Mouse (Mus musculus) small intestine, adult 2 months (tissue): ENCODE data around the gene Vegfc. TPM values are rescaled to one million over a fixed set of nuclear protein-coding genes. Genes with fewer than 3 reads are reported as not detected.

ENCODE experiments used
- H3K27ac ChIP-seq: fragments of 200-500 bp; 2 replicates; pipeline ENCODE4 v1.5.1; 2012; ENCODE audit warnings: low read depth, low read length, control low read depth, inconsistent platforms; ENCODE audit not compliant: insufficient read depth
- H3K27me3 ChIP-seq: fragments of 200-500 bp; 2 replicates; pipeline ENCODE4 v1.6.1; 2012; ENCODE audit warnings: mild to moderate bottlenecking, moderate library complexity, low read length, inconsistent platforms; ENCODE audit not compliant: control insufficient read depth, insufficient read depth
- H3K36me3 ChIP-seq: fragments of 200-500 bp; 2 replicates; pipeline ENCODE4 v1.6.1; 2012; ENCODE audit warnings: mild to moderate bottlenecking, low read length, control low read depth, inconsistent platforms; ENCODE audit not compliant: control insufficient read depth, insufficient read depth
- H3K4me1 ChIP-seq: fragments of 200-500 bp; 2 replicates; pipeline ENCODE4 v1.6.1; 2012; ENCODE audit warnings: low read length, inconsistent platforms, mixed read lengths; ENCODE audit not compliant: control insufficient read depth, insufficient read depth, insufficient read length
- H3K4me3 ChIP-seq: fragments of 200-500 bp; 2 replicates; pipeline ENCODE4 v1.5.1; 2012; ENCODE audit warnings: low read depth, mild to moderate bottlenecking, control low read depth, inconsistent platforms, low read length, moderate library complexity
- CTCF ChIP-seq: fragments of 200-500 bp; IDR thresholded peaks from 2 replicates; pipeline ENCODE4 v1.5.1; 2012; ENCODE audit warnings: low read depth, mild to moderate bottlenecking, control low read depth, inconsistent platforms, low read length, moderate library complexity, mixed read lengths; ENCODE audit not compliant: insufficient replicate concordance, insufficient read length; ENCODE audit errors: extremely low read depth
- POLR2A ChIP-seq: fragments of 200-500 bp; IDR thresholded peaks from 2 replicates; pipeline ENCODE4 v1.6.1; 2012; ENCODE audit warnings: low read depth, mild to moderate bottlenecking, control low read depth, inconsistent platforms, low read length, moderate library complexity
- WGBS: fragments of 180-500 bp; shearing (Covaris S2); methylation state at CpG from one replicate; pipeline ENCODE4 v1.1.7; 2018; 5-methylcytosine and 5-hydroxymethylcytosine counted together
- polyA plus RNA-seq: library from polyadenylated mRNA; depleted of rRNA; stranded (reverse); fragments of >200 nt; gene quantifications from 2 replicates; pipeline ENCODE4 v1.2.3, GENCODE M21; 2012; rRNA removed

Gene Vegfc
- polyA plus RNA-seq = 1.6 and 4.5 TPM in 2 replicates

- no peaks in the 10 kb centered on the region for H3K36me3 ChIP-seq
- peaks cover 12% of the 10 kb centered on the region; the same call in 1 of the 2 replicates for H3K4me1 ChIP-seq
- TF ChIP-seq CTCF (no peak), POLR2A (peak; percentile 54; the same call in 1 of the 2 replicates)
- H3K27ac ChIP-seq = peak within 1 kb of the TSS; percentile 99
- H3K4me3 ChIP-seq = peak within 1 kb of the TSS; percentile 88
- WGBS = under 1% methylated on average over 59 of the region's 79 CpGs
- no peaks in the 10 kb centered on the region for H3K27me3 ChIP-seq
Measured at GRCm38 (mm10) chr8:54077271-54078120, at the start of gene Vegfc. TSS of gene Vegfc (plus strand) at chr8:54077606.

GRCm38 (mm10) chr8:54034584-54034983 lies 42.8 kb upstream of the Vegfc start:
- H3K4me1 ChIP-seq = no peaks in the 10 kb centered on the region
- WGBS = 87% methylated on average over 1 of the region's 1 CpGs
- H3K27ac ChIP-seq = no peak overlapping the region
- no peaks in the 10 kb centered on the region for H3K36me3 ChIP-seq
- TF ChIP-seq CTCF (no peak), POLR2A (no peak)
- no peak overlapping the region for H3K4me3 ChIP-seq
- H3K27me3 ChIP-seq = no peaks in the 10 kb centered on the region

GRCm38 (mm10) chr8:54042601-54043000 lies 34.8 kb upstream of the Vegfc start:
- no peak overlapping the region for H3K27ac ChIP-seq
- TF ChIP-seq POLR2A (no peak), CTCF (no peak)
- H3K4me3 ChIP-seq = no peak overlapping the region
- no peaks in the 10 kb centered on the region for H3K36me3 ChIP-seq
- no peaks in the 10 kb centered on the region for H3K4me1 ChIP-seq
- H3K27me3 ChIP-seq = no peaks in the 10 kb centered on the region
- WGBS = 59% methylated on average over 1 of the region's 1 CpGs

- TF ChIP-seq CTCF (no peak), POLR2A (no peak)
- Histone ChIP-seq H3K4me3 (no peak overlapping the region), H3K36me3 (no peaks in the 10 kb centered on the region), H3K27ac (no peak overlapping the region), H3K4me1 (no peaks in the 10 kb centered on the region), H3K27me3 (no peaks in the 10 kb centered on the region)
- WGBS = 71% methylated on average over 1 of the region's 1 CpGs
Measured at GRCm38 (mm10) chr8:54043468-54043867, 33.9 kb upstream of the Vegfc start.

- WGBS = 39% methylated on average over 1 of the region's 1 CpGs
- Histone ChIP-seq H3K4me1 (no peaks in the 10 kb centered on the region), H3K27me3 (no peaks in the 10 kb centered on the region), H3K36me3 (no peaks in the 10 kb centered on the region), H3K27ac (no peak overlapping the region), H3K4me3 (no peak overlapping the region)
- TF ChIP-seq POLR2A = no peak
- TF ChIP-seq CTCF = no peak
Measured at GRCm38 (mm10) chr8:54053210-54053609, 24.2 kb upstream of the Vegfc start.

- TF ChIP-seq CTCF = no peak
- TF ChIP-seq POLR2A = no peak
- Histone ChIP-seq H3K27ac (no peak overlapping the region), H3K27me3 (no peaks in the 10 kb centered on the region), H3K36me3 (no peaks in the 10 kb centered on the region), H3K4me3 (no peak overlapping the region), H3K4me1 (no peaks in the 10 kb centered on the region)
- WGBS = 34% methylated on average over 4 of the region's 4 CpGs
Measured at GRCm38 (mm10) chr8:54065492-54065891, 11.9 kb upstream of the Vegfc start.

GRCm38 (mm10) chr8:54076301-54076700 lies 1.1 kb upstream of the Vegfc start:
- Histone ChIP-seq H3K27ac (peak overlapping the region; percentile 45; the same call in 1 of the 2 replicates), H3K4me3 (no peak overlapping the region), H3K27me3 (no peaks in the 10 kb centered on the region), H3K36me3 (no peaks in the 10 kb centered on the region), H3K4me1 (peaks cover 12% of the 10 kb centered on the region; the same call in 1 of the 2 replicates)
- no peak for TF ChIP-seq POLR2A
- TF ChIP-seq CTCF = no peak
- 30% methylated on average over 1 of the region's 1 CpGs for WGBS
